Mouse (Mus musculus) intestine, embryonic 16.5 days (tissue): ENCODE data around the gene Gm1043. TPM values are rescaled to one million over a fixed set of nuclear protein-coding genes. Genes with fewer than 3 reads are reported as not detected.

Source experiments
- polyA plus RNA-seq: library from polyadenylated mRNA; unstranded; fragments of >200 nt; fragmentation: Nextera tagmentation; extraction: Ambion mirVana; gene quantifications from 2 replicates; pipeline ENCODE4 v1.2.1, GENCODE M21; 2015

Gene Gm1043
- polyA plus RNA-seq, 1 experiment from 2014 or later: 0.04 TPM

Other genes starting within 250 kb of the Gm1043 start
- gene Ppp2r2c, start 216.9 kb upstream of the Gm1043 start, polyA plus RNA-seq: 0.40 and 0.42 TPM in 2 replicates
- gene Wfs1, start 96.2 kb upstream of the Gm1043 start, polyA plus RNA-seq: 15.9 and 18.0 TPM in 2 replicates
- gene Crmp1, start 156.6 kb downstream of the Gm1043 start, polyA plus RNA-seq: 25.2 and 26.0 TPM in 2 replicates